Mouse (Mus musculus) liver, postnatal 0 days (tissue): Measurements from ENCODE around the gene Sorbs1. TPM values are rescaled to one million over a fixed set of nuclear protein-coding genes. Genes with fewer than 3 reads are reported as not detected.

ENCODE experiments used
- ATAC-seq: fragments of 200-750 bp; cut with Nextera tagmentation; 2 replicates; pipeline ENCODE4 v1.8.0; 2017; ENCODE audit warnings: mild to moderate bottlenecking, moderate library complexity
- DNase-seq: peaks from one replicate; pipeline ENCODE4 v3.0.0-alpha.2; 2016
- H3K27ac ChIP-seq: fragments of 300-500 bp; sonication (generic); 2 replicates; pipeline ENCODE4 v1.5.1; 2014; ENCODE audit warnings: antibody characterized with exemption, moderate library complexity, mild to moderate bottlenecking, low read depth
- H3K27me3 ChIP-seq: fragments of 300-500 bp; sonication (generic); 2 replicates; pipeline ENCODE4 v1.6.1; 2014; ENCODE audit warnings: low read length, control low read depth, mixed read lengths; ENCODE audit not compliant: insufficient read depth
- H3K36me3 ChIP-seq: fragments of 300-500 bp; sonication (generic); replicated peaks from 2 replicates; pipeline ENCODE4 v1.6.1; 2014; ENCODE audit warnings: mild to moderate bottlenecking, control low read depth, low read length, moderate library complexity, mixed read lengths; ENCODE audit not compliant: insufficient read depth
- H3K4me1 ChIP-seq: fragments of 300-500 bp; sonication (generic); 2 replicates; pipeline ENCODE4 v1.6.1; 2014; ENCODE audit warnings: antibody characterized with exemption, mild to moderate bottlenecking, control low read depth; ENCODE audit not compliant: insufficient read depth
- H3K4me2 ChIP-seq: fragments of 300-500 bp; sonication (generic); 2 replicates; pipeline ENCODE4 v1.6.1; 2014; ENCODE audit warnings: low read depth, mild to moderate bottlenecking, low read length, moderate library complexity, mixed read lengths
- H3K4me3 ChIP-seq: fragments of 300-500 bp; sonication (generic); 2 replicates; pipeline ENCODE4 v1.5.1; 2014; ENCODE audit warnings: low read depth, low read length
- H3K9ac ChIP-seq: fragments of 300-500 bp; sonication (generic); replicated peaks from 2 replicates; pipeline ENCODE4 v1.6.1; 2014; ENCODE audit warnings: mild to moderate bottlenecking, moderate library complexity
- H3K9me3 ChIP-seq: fragments of 300-500 bp; sonication (generic); 2 replicates; pipeline ENCODE4 v1.6.1; 2016; ENCODE audit warnings: mild to moderate bottlenecking, control low read depth, low read length, mixed read lengths
- CTCF ChIP-seq: sonication (generic); IDR thresholded peaks from 2 replicates; pipeline ENCODE4 v1.5.1; 2016; ENCODE audit warnings: antibody characterized with exemption, low read depth
- EP300 ChIP-seq: IDR thresholded peaks from 2 replicates; pipeline ENCODE4 v1.6.1; 2016; ENCODE audit warnings: antibody characterized with exemption, low read depth, mild to moderate bottlenecking
- WGBS: fragments of 180-500 bp; shearing (Covaris S2); extraction: QIAGEN DNeasy Blood & Tissue Kit; methylation state at CpG from one replicate; pipeline ENCODE4 v1.1.7; 2014; ENCODE audit not compliant: insufficient replicate concordance; 5-methylcytosine and 5-hydroxymethylcytosine counted together
- polyA plus RNA-seq: library from polyadenylated mRNA; unstranded; fragments of >200 nt; fragmentation: Nextera tagmentation; extraction: Ambion mirVana; gene quantifications from 2 replicates; pipeline ENCODE4 v1.2.1, GENCODE M21; 2015

Gene Sorbs1
- polyA plus RNA-seq, 1 experiment from 2014 or later, result 30.4 TPM

- TF ChIP-seq CTCF, result no peak
- TF ChIP-seq EP300, result no peak
- Histone ChIP-seq H3K4me2 (no peak overlapping the region), H3K4me1 (peaks cover 11% of the 10 kb centered on the region), H3K27me3 (no peaks in the 10 kb centered on the region), H3K27ac (no peak overlapping the region), H3K4me3 (no peak overlapping the region), H3K36me3 (no peaks in the 10 kb centered on the region), H3K9ac (no peak overlapping the region), H3K9me3 (no peaks in the 10 kb centered on the region)
- WGBS, result 84% methylated on average over 16 of the region's 16 CpGs
- ATAC-seq (no peak), DNase-seq (no peak)
Observed at GRCm38 (mm10) chr19:40426103-40426960, 87.2 kb downstream of the Sorbs1 start.

DNA sequence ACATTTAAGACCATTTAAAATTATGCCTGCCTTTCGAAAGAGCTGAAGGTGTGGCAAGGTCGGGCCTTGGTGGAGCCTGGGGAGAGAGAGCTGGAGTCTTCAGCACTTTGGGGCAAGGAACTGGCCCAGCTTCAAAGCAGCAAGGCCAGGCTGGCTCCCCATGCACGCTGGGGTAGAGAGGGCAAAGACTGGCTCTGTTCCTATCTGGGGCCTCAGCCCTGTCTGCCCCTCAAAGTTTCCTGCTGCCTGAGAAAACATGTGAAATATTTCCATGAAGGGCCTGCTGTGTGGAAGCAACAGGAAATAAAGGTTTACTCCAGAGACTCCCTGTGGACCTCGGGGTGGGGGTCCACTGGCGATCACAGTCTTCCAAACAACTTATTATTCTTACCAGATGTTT, 88.3 kb downstream of the Sorbs1 start:
- Histone ChIP-seq H3K27me3 (no peaks in the 10 kb centered on the region), H3K36me3 (no peaks in the 10 kb centered on the region), H3K4me3 (no peak overlapping the region), H3K9me3 (no peaks in the 10 kb centered on the region), H3K9ac (no peak overlapping the region), H3K4me1 (peaks cover 11% of the 10 kb centered on the region), H3K4me2 (no peak overlapping the region), H3K27ac (no peak overlapping the region)
- DNase-seq (no peak), ATAC-seq (no peak)
- no peak for TF ChIP-seq CTCF
- TF ChIP-seq EP300, result no peak
- 47% methylated on average over 5 of the region's 5 CpGs for WGBS

DNA sequence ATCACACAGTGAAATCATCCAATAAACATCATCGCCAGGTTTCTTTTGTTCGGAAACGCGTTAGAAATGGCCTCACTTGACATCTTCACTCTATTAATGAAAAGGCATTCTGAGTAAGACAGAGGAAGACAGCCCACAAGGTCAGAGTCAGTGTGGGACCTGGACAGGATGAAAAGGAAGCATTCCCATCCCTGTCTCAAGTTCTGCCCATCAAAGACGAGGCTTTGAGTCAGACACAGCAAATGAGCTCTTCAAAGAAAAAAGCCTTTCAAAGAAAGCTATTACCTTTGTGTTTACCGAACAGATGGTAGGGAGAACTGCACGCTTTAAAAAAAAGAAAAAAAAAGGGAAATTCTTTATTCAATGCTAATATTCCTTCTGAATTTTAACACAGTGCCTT, 92.5 kb downstream of the Sorbs1 start:
- TF ChIP-seq CTCF, result no peak
- no peak for TF ChIP-seq EP300
- Histone ChIP-seq H3K27ac (no peak overlapping the region), H3K36me3 (no peaks in the 10 kb centered on the region), H3K9me3 (no peaks in the 10 kb centered on the region), H3K4me3 (no peak overlapping the region), H3K4me1 (peaks cover 8% of the 10 kb centered on the region; the same call in 1 of the 2 replicates), H3K9ac (no peak overlapping the region), H3K27me3 (no peaks in the 10 kb centered on the region), H3K4me2 (no peak overlapping the region)
- no peak for ATAC-seq
- DNase-seq, result no peak
- WGBS, result 82% methylated on average over 7 of the region's 7 CpGs

DNA sequence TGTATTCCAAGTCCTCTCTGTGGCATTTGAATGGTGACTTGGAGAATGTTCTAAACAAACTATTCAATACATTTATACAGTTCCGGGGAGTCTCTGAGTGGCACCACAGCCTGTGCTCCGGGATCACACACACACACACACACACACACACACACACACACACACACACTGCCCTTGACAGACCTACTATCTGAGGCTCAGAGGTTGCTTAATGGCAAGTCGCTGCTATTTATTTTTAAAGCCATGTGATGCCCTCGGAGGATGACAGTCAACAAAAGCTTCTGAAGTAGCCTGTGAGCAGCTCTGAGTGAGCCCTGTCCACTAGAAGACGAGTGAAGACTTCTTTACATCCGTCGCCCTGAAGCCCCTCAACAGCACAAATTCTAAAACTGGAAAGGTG, 94.3 kb downstream of the Sorbs1 start:
- H3K27me3 ChIP-seq, result no peaks in the 10 kb centered on the region
- H3K4me1 ChIP-seq, result peaks cover 16% of the 10 kb centered on the region
- no peak overlapping the region for H3K27ac ChIP-seq
- ATAC-seq, result peak; percentile 65
- H3K9ac ChIP-seq, result no peak overlapping the region
- DNase-seq, result peak; percentile 46
- TF ChIP-seq EP300 (no peak), CTCF (no peak)
- H3K4me2 ChIP-seq, result no peak overlapping the region
- H3K4me3 ChIP-seq, result no peak overlapping the region
- 62% methylated on average over 7 of the region's 7 CpGs for WGBS
- no peaks in the 10 kb centered on the region for H3K36me3 ChIP-seq
- no peaks in the 10 kb centered on the region for H3K9me3 ChIP-seq

DNA sequence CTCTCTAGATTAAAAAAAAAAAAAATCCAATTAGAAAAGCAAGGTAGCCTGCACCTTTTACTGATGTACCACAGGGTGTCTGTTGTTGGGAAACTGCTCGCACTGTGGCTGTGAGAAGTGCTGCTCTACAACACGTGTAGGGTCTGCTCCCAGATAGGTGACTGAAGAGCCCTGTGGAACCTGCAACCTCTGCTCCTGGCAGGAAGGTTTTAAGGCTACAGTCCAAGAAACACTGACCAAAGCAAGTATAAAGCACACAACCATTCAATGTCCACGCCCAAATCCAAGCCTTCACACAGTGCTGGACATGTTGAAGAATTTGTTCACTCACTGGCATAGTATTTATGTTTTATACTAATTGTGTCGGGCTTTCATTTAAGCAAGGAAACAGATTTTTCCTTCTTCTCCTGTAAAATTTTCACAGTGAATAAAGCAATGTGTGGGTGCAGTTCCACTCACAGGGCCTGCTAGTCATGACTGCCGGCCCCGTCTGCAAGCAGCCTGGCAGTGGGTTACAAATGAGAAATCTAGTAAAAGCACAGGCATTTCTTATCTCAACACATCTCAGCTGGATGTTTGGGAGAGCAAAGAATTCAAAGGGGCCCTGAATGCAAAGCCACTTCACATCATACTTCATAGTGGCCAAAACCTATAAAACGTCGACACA, 96.3 kb downstream of the Sorbs1 start:
- ATAC-seq, result no peak
- H3K4me3 ChIP-seq, result no peak overlapping the region
- no peak overlapping the region for H3K9ac ChIP-seq
- no peak for TF ChIP-seq CTCF
- TF ChIP-seq EP300, result no peak
- H3K36me3 ChIP-seq, result no peaks in the 10 kb centered on the region
- H3K27me3 ChIP-seq, result no peaks in the 10 kb centered on the region
- H3K4me2 ChIP-seq, result no peak overlapping the region
- 74% methylated on average over 8 of the region's 8 CpGs for WGBS
- no peak overlapping the region for H3K27ac ChIP-seq
- peaks cover 29% of the 10 kb centered on the region for H3K4me1 ChIP-seq
- H3K9me3 ChIP-seq, result no peaks in the 10 kb centered on the region
- no peak for DNase-seq

- Histone ChIP-seq H3K4me3 (no peak overlapping the region), H3K27me3 (no peaks in the 10 kb centered on the region), H3K9me3 (no peaks in the 10 kb centered on the region), H3K27ac (peak overlapping the region; percentile 88; the same call in 1 of the 2 replicates), H3K9ac (no peak overlapping the region), H3K36me3 (no peaks in the 10 kb centered on the region), H3K4me1 (peaks cover 29% of the 10 kb centered on the region), H3K4me2 (no peak overlapping the region)
- no peak for TF ChIP-seq CTCF
- no peak for TF ChIP-seq EP300
- 79% methylated on average over 1 of the region's 1 CpGs for WGBS
- no peak for DNase-seq
- no peak for ATAC-seq
Observed at GRCm38 (mm10) chr19:40415725-40416124, 97.9 kb downstream of the Sorbs1 start.
